Mouse (Mus musculus): Measurements from ENCODE around the gene Caap1. TPM values are rescaled to one million over a fixed set of nuclear protein-coding genes. Genes with fewer than 3 reads are reported as not detected.

Gene Caap1
- polyA plus RNA-seq (2016; fragmentation: Nextera tagmentation; extraction: Ambion mirVana): 25.4 and 26.3 TPM in 2 replicates

DNA sequence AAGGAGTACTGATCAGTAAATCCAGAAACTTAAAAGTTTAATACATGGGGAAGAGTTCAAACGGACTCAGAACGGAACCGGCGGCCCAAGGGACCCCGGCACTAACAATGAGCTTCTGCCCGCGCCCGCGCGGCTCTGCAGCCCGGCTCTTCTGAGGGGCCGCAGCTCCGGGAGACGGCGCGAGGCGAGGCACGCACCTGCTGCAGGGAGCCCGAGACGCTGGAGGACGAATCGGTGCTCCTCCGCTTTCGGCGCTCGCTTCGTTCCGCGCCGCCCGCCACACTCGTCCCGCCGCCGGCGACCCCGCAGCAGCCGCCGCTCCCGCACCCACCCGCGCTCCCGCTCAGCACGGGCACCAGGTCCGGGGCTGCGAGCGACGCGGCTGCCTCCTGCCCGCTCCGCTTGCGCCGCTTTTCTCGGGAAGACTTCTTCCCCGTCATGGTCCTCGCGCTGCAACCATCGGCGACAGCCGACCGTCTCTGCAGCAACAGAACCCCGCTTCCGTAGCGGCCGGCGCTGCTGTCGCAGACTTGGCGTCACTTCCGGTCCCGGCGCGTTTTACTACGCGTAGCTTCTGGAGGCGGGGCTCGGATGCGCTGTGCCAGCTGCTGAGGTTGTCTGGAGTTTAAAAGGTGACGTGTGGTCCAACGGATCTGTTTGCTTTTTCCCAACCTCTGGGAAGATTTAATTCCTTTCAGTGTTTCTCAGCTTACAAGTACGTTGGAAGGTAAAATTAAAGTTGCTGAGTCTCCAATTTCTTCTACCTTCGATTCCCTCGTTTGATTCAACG is at the start of gene Caap1, which contains the start of gene Gm10306:
Caap1 (minus strand) TSS at position 532 of the 790 bp plus-strand sequence.
Gm10306 (plus strand) TSS at position 282 of the 790 bp plus-strand sequence.
- peak within 1 kb of the TSS; percentile 94 for H3K4me3 ChIP-seq
- 2% methylated on average over 83 of the region's 83 CpGs for WGBS
- peak; percentile 96 for DNase-seq (ENCODE audit: extremely low spot score, low spot score)
- no peaks in the 10 kb centered on the region for H3K36me3 ChIP-seq (replicated peaks)
- H3K9me3 ChIP-seq: no peaks in the 10 kb centered on the region
- peak within 1 kb of the TSS; percentile 90 for H3K27ac ChIP-seq
- H3K27me3 ChIP-seq (ENCODE audit: poor library complexity, severe bottlenecking): no peaks in the 10 kb centered on the region
- peaks cover 19% of the 10 kb centered on the region for H3K4me1 ChIP-seq

DNA sequence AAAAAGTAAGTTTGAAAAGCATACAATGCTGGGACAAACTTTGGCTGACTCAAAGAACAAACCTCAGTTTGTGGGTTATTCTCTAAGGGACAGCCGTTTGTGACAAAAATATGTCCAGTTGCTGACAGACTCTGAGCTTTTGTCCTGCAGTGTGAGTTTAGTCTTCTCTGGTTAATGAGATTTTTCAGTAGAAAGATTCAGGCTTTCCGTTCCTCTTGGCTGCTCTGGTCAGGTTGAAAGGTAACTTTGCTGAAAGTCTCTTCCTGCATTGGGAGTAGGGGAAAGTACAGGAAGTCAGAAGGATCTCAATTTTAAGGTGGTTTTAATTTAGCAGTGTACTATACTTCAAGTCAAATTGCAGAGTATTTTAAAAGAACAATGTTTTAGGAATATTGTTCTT is 49.0 kb upstream of the Caap1 start:
- Histone ChIP-seq H3K9me3 (no peaks in the 10 kb centered on the region), H3K27ac (no peak overlapping the region), H3K27me3 (ENCODE audit: poor library complexity, severe bottlenecking) (no peaks in the 10 kb centered on the region), H3K4me1 (peaks cover 19% of the 10 kb centered on the region), H3K36me3 (replicated peaks) (no peaks in the 10 kb centered on the region), H3K4me3 (no peak overlapping the region)
- no peak for DNase-seq (ENCODE audit: extremely low spot score, low spot score)
- WGBS: 96% methylated on average over 2 of the region's 2 CpGs

DNA sequence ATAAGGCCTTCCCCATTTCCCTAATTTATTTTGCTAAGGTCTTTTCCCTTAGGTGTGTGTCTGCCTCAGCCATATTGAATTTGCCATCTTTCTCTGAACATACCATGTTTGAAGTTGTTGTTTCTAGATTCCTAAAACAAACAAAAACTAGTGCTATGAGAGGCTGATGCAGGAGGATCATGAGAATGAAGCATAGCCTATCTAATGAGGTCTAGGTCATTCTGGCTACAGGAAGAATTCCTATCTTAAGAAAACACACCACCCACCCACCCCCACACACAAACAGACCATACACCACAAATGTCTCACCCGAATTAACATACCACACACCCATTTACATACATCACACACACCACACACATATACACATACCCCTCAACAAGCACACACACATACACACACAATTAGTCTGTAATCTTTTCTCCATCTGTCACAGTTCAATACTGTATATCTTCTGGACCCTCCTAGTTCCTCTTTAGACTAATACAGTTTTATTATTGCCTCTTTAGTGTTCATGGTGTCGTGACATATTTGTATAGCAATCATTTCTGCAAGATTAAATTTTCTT is 47.9 kb upstream of the Caap1 start:
- peak overlapping the region; percentile 92 for H3K4me3 ChIP-seq
- H3K27ac ChIP-seq: no peak overlapping the region
- 95% methylated on average over 2 of the region's 2 CpGs for WGBS
- no peaks in the 10 kb centered on the region for H3K27me3 ChIP-seq (ENCODE audit: poor library complexity, severe bottlenecking)
- peaks cover 19% of the 10 kb centered on the region for H3K4me1 ChIP-seq
- H3K36me3 ChIP-seq (replicated peaks): no peaks in the 10 kb centered on the region
- H3K9me3 ChIP-seq: no peaks in the 10 kb centered on the region
- DNase-seq (ENCODE audit: extremely low spot score, low spot score): no peak

DNA sequence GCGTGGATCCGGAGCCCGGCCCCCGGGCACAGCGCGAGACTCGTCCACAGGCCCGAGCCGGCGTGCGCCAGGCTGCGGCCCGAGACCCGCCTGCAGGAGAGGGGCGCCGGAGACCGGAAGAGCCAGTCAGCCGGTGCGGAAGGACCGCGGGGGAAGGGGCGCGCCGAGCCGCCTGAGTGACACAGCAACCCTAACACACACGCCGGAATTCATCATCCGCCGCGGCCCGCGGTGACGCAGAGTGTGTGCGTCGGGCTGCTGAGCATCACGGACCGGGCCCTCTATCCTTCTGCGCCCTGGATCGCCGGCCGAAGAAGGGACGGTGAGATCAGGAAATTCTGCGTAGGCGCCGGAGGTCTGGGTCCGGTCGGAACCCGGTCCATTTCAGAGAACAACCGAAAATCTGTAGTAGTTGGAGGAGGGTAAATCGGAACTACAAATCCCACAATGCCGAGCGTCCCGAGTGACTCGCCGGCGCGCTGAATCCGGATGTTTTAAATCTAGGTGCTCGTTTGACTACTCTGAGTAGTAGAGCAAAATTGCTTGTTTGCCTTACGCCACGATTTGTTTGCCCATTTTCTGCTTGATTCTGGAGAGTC is 46.5 kb upstream of the Caap1 start, which contains the start of gene Plaa:
Plaa (minus strand) TSS at position 214 of the 599 bp plus-strand sequence.
- under 1% methylated on average over 61 of the region's 61 CpGs for WGBS
- DNase-seq (ENCODE audit: extremely low spot score, low spot score): peak; percentile 90
- H3K4me3 ChIP-seq: peak within 1 kb of the TSS; percentile 92
- no peaks in the 10 kb centered on the region for H3K27me3 ChIP-seq (ENCODE audit: poor library complexity, severe bottlenecking)
- H3K4me1 ChIP-seq: peaks cover 19% of the 10 kb centered on the region
- peaks cover 3% of the 10 kb centered on the region for H3K36me3 ChIP-seq (replicated peaks)
- no peaks in the 10 kb centered on the region for H3K9me3 ChIP-seq
- H3K27ac ChIP-seq: peak within 1 kb of the TSS; percentile 96

DNA sequence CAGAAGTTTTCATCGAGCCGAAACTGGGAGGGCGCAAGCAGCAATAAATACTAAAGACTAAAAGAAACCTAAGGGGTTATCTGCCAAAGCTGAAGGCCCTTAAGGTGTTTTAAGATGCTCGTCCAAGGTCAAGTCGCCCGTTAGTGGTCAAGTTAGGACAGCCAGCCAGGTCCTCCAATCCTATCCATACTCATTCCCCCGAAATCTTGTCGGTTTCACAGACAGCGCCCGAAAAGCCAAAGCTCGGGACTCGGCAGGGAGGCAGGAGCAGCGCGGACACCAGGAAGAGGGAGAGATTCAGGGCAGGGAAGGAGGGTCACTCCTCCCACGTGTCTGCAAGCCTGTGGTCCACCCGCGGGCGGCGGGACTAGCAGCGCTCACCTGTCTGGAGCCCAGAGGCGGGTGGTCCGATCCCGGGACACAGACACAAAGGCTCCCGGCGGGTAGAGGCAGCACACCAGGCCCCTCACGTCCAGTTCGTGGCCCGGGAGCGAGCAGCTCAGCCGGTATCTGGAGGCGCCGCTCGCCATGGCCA is 46.0 kb upstream of the Caap1 start:
- under 1% methylated on average over 33 of the region's 33 CpGs for WGBS
- Histone ChIP-seq H3K36me3 (replicated peaks) (peaks cover 3% of the 10 kb centered on the region), H3K4me3 (peak overlapping the region; percentile 92), H3K27me3 (ENCODE audit: poor library complexity, severe bottlenecking) (no peaks in the 10 kb centered on the region), H3K27ac (peak overlapping the region; percentile 96), H3K9me3 (no peaks in the 10 kb centered on the region), H3K4me1 (peaks cover 19% of the 10 kb centered on the region)
- DNase-seq (ENCODE audit: extremely low spot score, low spot score): no peak

DNA sequence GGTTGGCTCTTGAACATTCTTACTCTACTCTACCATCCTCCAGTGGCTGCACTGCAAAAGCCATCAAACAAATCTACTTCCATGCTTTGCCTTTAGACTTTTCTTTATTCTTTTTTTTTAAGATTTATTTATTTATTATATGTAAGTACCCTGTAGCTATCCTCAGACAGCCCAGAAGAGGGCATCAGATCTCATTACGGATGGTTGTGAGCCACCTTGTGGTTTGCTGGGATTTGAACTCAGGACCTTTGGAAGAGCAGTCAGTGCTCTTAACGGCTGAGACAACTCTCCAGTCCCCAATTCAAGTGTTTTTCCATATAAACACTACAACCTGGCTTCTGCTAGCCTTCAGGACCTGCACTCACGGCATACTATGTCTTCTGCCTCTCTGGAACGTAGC is 44.8 kb upstream of the Caap1 start:
- WGBS: 94% methylated on average over 4 of the region's 4 CpGs

DNA sequence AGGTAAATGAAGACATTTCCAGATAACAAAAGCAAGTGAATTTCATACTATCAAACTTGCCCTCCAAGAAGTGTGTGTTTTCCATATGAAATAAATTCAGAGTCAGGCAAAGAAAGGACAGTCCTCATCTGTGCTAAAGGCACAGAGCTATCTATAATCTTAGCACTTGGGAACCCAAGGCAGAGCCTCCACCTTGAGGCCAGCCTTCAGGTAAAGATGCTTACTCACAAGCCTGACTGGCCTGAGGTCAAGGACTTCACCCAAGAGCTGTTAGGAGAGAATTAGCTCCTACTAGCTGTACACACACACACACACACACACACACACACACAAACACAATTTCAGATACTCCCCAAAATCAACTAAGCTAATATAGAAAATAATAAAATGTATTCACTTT is 36.1 kb upstream of the Caap1 start:
- H3K27ac ChIP-seq: no peak overlapping the region
- H3K36me3 ChIP-seq (replicated peaks): 0 out of 2 replicates have a peak, but pooled peaks cover 5% of the 10 kb centered on the region
- no peaks in the 10 kb centered on the region for H3K27me3 ChIP-seq (ENCODE audit: poor library complexity, severe bottlenecking)
- no peaks in the 10 kb centered on the region for H3K9me3 ChIP-seq
- no peak overlapping the region for H3K4me3 ChIP-seq
- DNase-seq (ENCODE audit: extremely low spot score, low spot score): no peak
- no peaks in the 10 kb centered on the region for H3K4me1 ChIP-seq

More for the DNA sequence above, 44.8 kb upstream of the Caap1 start:
- H3K4me3 ChIP-seq: peak overlapping the region; percentile 92
- no peak for DNase-seq (ENCODE audit: extremely low spot score, low spot score)
- H3K9me3 ChIP-seq: no peaks in the 10 kb centered on the region
- no peak overlapping the region for H3K27ac ChIP-seq
- peaks cover 19% of the 10 kb centered on the region for H3K4me1 ChIP-seq
- H3K36me3 ChIP-seq (replicated peaks): peaks cover 3% of the 10 kb centered on the region
- no peaks in the 10 kb centered on the region for H3K27me3 ChIP-seq (ENCODE audit: poor library complexity, severe bottlenecking)

DNA sequence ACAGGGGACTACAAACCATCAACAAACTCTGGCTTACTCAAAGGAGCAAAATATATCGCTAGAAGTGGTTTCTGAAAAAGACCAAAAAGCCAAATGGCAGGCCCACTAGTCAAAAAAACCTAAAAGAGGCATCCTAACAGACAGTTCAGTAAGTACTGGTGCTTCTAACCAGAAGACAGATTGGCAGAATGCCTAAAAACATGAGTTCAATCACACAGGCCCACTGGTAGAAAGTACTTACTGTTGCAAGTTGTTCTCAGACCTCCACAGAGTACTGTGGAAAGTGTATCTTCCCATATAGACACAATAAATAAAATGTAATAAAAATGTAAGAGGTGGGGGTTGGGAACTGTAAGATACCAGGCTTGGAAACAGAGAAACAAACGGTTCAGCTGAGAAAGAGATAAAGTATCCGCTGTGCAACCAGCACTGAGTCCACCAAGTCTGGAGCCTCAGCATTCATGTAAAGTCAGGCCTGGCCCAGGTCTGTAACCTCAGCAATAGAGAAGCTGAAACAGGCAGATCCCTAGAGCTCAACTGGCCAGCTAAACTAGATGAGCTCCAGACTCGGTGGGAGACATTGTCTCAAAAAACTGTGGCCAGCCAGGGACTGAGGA is 35.3 kb upstream of the Caap1 start:
- no peaks in the 10 kb centered on the region for H3K9me3 ChIP-seq
- H3K4me1 ChIP-seq: no peaks in the 10 kb centered on the region
- H3K27me3 ChIP-seq (ENCODE audit: poor library complexity, severe bottlenecking): no peaks in the 10 kb centered on the region
- DNase-seq (ENCODE audit: extremely low spot score, low spot score): no peak
- H3K36me3 ChIP-seq (replicated peaks): peaks cover 5% of the 10 kb centered on the region; the same call in 1 of the 2 replicates
- no peak overlapping the region for H3K27ac ChIP-seq
- 86% methylated on average over 4 of the region's 4 CpGs for WGBS
- no peak overlapping the region for H3K4me3 ChIP-seq

DNA sequence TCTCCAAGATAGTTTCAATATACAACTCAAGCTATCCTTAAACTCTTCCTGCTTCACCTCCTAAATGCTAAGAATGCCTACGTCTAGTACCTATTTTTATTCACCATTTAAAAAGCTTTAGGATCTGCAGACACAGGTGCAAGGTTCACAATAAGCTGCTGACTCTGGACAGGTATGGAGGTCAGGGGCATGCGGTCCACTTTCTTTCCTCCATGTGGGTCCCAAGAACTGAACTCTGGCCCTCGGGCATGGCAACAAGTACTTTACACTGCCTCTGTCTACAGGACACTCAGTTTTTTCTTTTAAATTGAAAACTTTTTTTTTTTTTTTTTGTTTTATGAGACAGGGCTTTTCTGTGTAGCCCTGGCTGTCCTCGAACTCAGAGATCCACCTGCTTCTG is 16.1 kb upstream of the Caap1 start:
- Histone ChIP-seq H3K4me3 (no peak overlapping the region), H3K27ac (no peak overlapping the region), H3K4me1 (no peaks in the 10 kb centered on the region), H3K36me3 (replicated peaks) (peaks cover 89% of the 10 kb centered on the region), H3K27me3 (ENCODE audit: poor library complexity, severe bottlenecking) (no peaks in the 10 kb centered on the region), H3K9me3 (no peaks in the 10 kb centered on the region)
- DNase-seq (ENCODE audit: extremely low spot score, low spot score): no peak
- 94% methylated on average over 4 of the region's 4 CpGs for WGBS

DNA sequence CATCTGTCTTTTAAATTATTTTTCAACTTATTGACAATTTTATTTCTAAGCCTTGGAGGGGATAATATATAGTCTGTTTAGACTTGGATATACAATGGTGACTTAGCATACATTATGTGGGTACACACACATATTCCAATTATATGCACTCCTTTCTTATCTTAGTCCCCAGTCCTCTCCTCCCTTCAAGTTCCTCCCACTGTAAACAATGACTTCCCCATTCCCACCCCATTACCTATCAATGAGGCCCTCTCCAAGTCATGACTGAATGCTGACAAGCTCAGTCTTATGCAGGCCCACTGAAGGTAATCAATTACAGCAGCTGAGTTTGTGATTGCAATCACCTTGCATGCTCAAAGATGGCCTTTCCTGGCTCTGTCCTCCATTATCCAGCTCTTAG is 7.7 kb upstream of the Caap1 start:
- no peak overlapping the region for H3K27ac ChIP-seq
- H3K27me3 ChIP-seq (ENCODE audit: poor library complexity, severe bottlenecking): no peaks in the 10 kb centered on the region
- no peaks in the 10 kb centered on the region for H3K9me3 ChIP-seq
- no peak overlapping the region for H3K4me3 ChIP-seq
- peaks cover 23% of the 10 kb centered on the region for H3K36me3 ChIP-seq (replicated peaks)
- DNase-seq (ENCODE audit: extremely low spot score, low spot score): no peak
- peaks cover 7% of the 10 kb centered on the region for H3K4me1 ChIP-seq

DNA sequence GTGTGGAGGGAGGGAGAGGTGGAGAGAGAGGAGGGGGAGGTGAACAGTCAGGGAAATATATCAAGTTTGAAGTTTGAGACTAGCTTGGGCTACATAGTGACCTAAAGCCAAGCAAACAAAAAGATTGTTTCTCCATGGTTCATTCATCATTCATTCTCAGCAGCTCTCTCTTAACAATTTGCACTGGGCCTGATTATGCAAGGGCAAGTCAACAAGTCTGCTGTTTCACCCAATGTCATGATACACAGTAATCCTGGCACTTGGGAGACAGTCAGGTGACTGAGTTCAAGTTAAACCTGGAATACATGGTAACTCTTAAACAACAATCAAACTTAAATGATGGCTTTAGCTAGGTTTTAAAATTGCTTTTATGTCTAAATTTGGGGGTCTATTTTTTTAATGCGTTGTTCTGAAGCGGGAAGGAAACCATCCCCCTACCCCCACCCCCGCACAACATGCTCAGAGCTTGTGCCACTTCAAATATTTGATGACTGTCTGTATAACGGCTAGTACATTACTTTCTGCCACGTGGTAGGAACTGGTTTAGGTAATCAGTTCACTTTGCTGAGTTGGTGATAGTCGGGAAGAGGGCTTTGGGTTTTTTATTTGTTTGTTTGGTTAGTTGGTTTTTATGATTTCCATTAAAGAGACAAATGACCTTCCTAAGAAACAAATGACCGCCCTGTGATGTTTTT is 5.5 kb upstream of the Caap1 start:
- Histone ChIP-seq H3K27me3 (ENCODE audit: poor library complexity, severe bottlenecking) (no peaks in the 10 kb centered on the region), H3K36me3 (replicated peaks) (peaks cover 6% of the 10 kb centered on the region), H3K27ac (no peak overlapping the region), H3K9me3 (no peaks in the 10 kb centered on the region), H3K4me1 (peaks cover 9% of the 10 kb centered on the region), H3K4me3 (no peak overlapping the region)
- WGBS: 85% methylated on average over 7 of the region's 7 CpGs
- no peak for DNase-seq (ENCODE audit: extremely low spot score, low spot score)

DNA sequence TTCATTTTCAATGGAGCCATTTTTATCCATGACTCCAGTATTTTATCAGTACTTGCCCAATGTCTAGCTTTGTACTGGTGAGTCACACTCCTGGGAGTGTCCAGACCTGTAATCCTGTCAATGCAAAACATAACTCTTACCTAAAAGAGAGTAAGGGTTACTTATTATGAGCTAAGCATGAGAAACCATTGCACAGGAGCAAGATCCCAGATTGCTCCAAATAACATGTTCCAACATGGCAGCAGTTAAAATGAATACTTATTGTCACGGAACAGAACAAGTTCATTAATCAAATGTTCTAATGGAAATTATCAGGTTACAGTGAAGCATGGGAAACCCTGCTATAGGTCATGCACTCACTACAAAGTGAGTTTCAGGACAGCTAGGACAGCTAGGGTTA is 3.7 kb upstream of the Caap1 start:
- no peaks in the 10 kb centered on the region for H3K9me3 ChIP-seq
- H3K27ac ChIP-seq: no peak overlapping the region
- no peak overlapping the region for H3K4me3 ChIP-seq
- 90% methylated on average over 1 of the region's 1 CpGs for WGBS
- DNase-seq (ENCODE audit: extremely low spot score, low spot score): no peak
- no peaks in the 10 kb centered on the region for H3K27me3 ChIP-seq (ENCODE audit: poor library complexity, severe bottlenecking)
- H3K4me1 ChIP-seq: peaks cover 14% of the 10 kb centered on the region
- no peaks in the 10 kb centered on the region for H3K36me3 ChIP-seq (replicated peaks)

Measured in forebrain, embryonic 10.5 days (tissue).